ENCODE assay signal across 9 mouse cellular contexts in the genomic region with DNA sequence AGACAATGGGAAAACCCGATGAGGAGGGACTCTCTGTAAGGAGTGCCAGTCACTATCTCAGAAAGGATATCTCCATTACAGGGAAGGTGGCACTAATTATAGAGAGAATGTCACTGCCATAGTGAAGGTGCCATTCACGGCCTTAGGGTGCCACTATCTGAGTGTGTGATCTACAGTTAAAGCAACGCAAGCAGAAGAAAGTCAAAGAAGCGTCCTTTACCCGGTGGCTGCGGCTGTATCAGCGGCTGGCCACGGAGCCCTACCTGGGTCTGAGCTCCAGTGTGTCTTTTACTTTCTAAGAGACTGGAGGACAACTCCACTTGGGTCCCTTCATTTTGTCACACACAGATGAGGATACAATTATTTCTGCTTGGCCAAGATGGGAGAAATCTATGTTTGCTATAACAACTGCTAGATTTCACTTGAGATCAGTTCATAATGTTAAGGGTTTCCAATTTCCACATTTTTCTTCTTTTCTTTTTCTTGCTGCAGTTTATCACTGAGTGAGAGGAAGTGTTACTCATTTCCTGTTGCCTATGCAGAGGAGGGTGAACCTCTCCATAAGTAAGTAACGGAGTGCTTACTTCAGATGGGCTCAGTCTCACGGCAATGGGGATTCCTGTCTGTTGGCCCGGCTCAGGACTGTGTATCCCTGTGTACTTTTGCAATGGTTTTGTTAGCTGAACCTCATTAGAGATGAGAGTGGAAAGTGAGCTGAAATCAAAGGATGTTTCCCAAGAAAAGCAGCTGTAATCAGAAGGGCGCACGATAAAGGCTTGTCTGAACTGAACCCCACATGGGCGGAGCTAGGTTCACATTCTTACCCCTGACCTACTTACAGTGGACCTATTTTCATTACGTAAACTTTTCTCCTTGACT. TPM values are rescaled to one million over a fixed set of nuclear protein-coding genes. Genes with fewer than 3 reads are reported as not detected.
DNase-seq lines count a peak whose midpoint lies in the region; ATAC-seq and TF ChIP-seq lines count a peak whose summit lies in the region.
"Had no signal": no experiment of that assay in that cellular context is flagged by ENCODE, and none has a peak within 500 bp of the region (broad histone marks: within the 10 kb centered on the region; RNA-seq: fewer than 3 reads in every experiment).

No protein-coding gene starts in this region.

- whole genome bisulfite sequencing in liver, postnatal 0 days (ENCODE audit: insufficient replicate concordance): 41% methylated on average over 15 of the region's 15 CpGs

- ATAC-seq in liver, postnatal 0 days: peak; percentile 85

- H3K4me1 ChIP-seq in liver, postnatal 0 days (ENCODE audit: insufficient read depth): peaks cover 21% of the 10 kb centered on the region

- H3K9me3 ChIP-seq in liver, postnatal 0 days (ENCODE audit: low read length): no peaks in the 10 kb centered on the region

- H3K4me3 ChIP-seq in liver, postnatal 0 days (ENCODE audit: low read depth, low read length): no peak overlapping the region

- 0 out of 2 replicates have a peak, but pooled peaks have one; percentile 10 for TF ChIP-seq EP300 in liver, postnatal 0 days (IDR thresholded peaks at IDR 0.05; ENCODE audit: low read depth)

- intact Hi-C loops in gastrocnemius, postnatal 36 days (cut with DNase I): no loop called here

- H3K27me3 ChIP-seq in liver, postnatal 0 days (ENCODE audit: insufficient read depth, low read length): no peaks in the 10 kb centered on the region

- no peak for TF ChIP-seq CTCF in liver, postnatal 0 days (IDR thresholded peaks at IDR 0.05; ENCODE audit: low read depth)

- peak overlapping the region; percentile 53 for H3K4me2 ChIP-seq in liver, postnatal 0 days (ENCODE audit: low read depth, low read length)

- peak overlapping the region; percentile 72 for H3K27ac ChIP-seq in liver, postnatal 0 days (ENCODE audit: low read depth)
- H3K27ac ChIP-seq: kidney, postnatal 0 days had no signal

- H3K9ac ChIP-seq in liver, postnatal 0 days (replicated peaks): no peak overlapping the region

- DNase-seq in ovary, adult 18-20 months (ENCODE audit: low spot score): peak; percentile 20
- no peak for DNase-seq in ovary, postnatal 36 days (ENCODE audit: low spot score)
- peak; percentile 20 for DNase-seq in c-Kit-positive CD71-positive TER-119-positive erythroid progenitor cells, embryonic 14.5 days (ENCODE audit: low spot score)
- peak; percentile 22 for DNase-seq in liver, postnatal 0 days
- DNase-seq in thymus, postnatal 4 days: peak; percentile 72
- DNase-seq in testis, postnatal 14 days (ENCODE audit: low spot score): no peak
- DNase-seq in gastrocnemius, postnatal 36 days: no peak
- DNase-seq: right cerebral cortex, adult 18-20 months had no signal

- H3K36me3 ChIP-seq in liver, postnatal 0 days (replicated peaks; ENCODE audit: insufficient read depth, low read length): no peaks in the 10 kb centered on the region; the same call in 1 of the 2 replicates

RNA-seq across cellular contexts. Expression of a gene that starts 13.2 kb away (rescaled TPM):
- polyA plus RNA-seq in liver, postnatal 0 days (2015; fragmentation: Nextera tagmentation; extraction: Ambion mirVana): 4.8 and 6.0 TPM in 2 replicates
- 1 to 10 TPM; 2.5 to 3.2 TPM for total RNA-seq in gastrocnemius, postnatal 36 days (2021)

Comparison
In these comparisons a context has a peak if more than half of its experiments do, and no peak if none do; other contexts are left out.
1. DNase-seq: peak in ovary, adult 18-20 months (single experiment), c-Kit-positive CD71-positive TER-119-positive erythroid progenitor cells, embryonic 14.5 days (single experiment), liver, postnatal 0 days (single experiment) and thymus, postnatal 4 days (single experiment); none in ovary, postnatal 36 days (single experiment), testis, postnatal 14 days (single experiment) and gastrocnemius, postnatal 36 days (0 of 2).